Mouse (Mus musculus) CH12.LX (cell line): ENCODE measurements around the gene Trpm3.

Experiments used
- BHLHE40 ChIP-seq: IDR thresholded peaks from 2 replicates; pipeline ENCODE4 v1.6.1; 2011; ENCODE audit warnings: mild to moderate bottlenecking, low read depth, low read length, improper control_type of control experiment
- CTCF ChIP-seq, 2 experiments: IDR thresholded peaks in 1 of 2; conservative IDR thresholded peaks in 1 of 2; 2 replicates each; pipeline ENCODE4 v1.5.1; 2011 to 2012; ENCODE audit warnings: low read depth in 2 of 2, low read length in 2 of 2, improper control_type of control experiment in 1 of 2, inconsistent platforms in 1 of 2, mild to moderate bottlenecking in 1 of 2, moderate library complexity in 1 of 2
- JUND ChIP-seq: conservative IDR thresholded peaks from 2 replicates; pipeline ENCODE4 v1.6.1; 2011; ENCODE audit warnings: low read depth, low read length, improper control_type of control experiment
- KAT2A ChIP-seq: IDR thresholded peaks from 2 replicates; pipeline ENCODE4 v1.6.1; 2012; ENCODE audit warnings: low read length, improper control_type of control experiment, inconsistent platforms; ENCODE audit not compliant: insufficient replicate concordance
- MAZ ChIP-seq: IDR thresholded peaks from 2 replicates; pipeline ENCODE4 v1.6.1; 2012; ENCODE audit warnings: low read depth, mild to moderate bottlenecking, inconsistent platforms, low read length, improper control_type of control experiment, moderate library complexity
- NRF1 ChIP-seq: IDR thresholded peaks from 2 replicates; pipeline ENCODE4 v1.6.1; 2014; ENCODE audit warnings: low read depth, mild to moderate bottlenecking, inconsistent platforms, low read length, improper control_type of control experiment, moderate library complexity
- POLR2A ChIP-seq: IDR thresholded peaks from 2 replicates; pipeline ENCODE4 v1.6.1; 2011; ENCODE audit warnings: low read depth, mild to moderate bottlenecking, improper control_type of control experiment, low read length
- POLR2AphosphoS2 ChIP-seq: IDR thresholded peaks from 2 replicates; pipeline ENCODE4 v1.6.1; 2011; ENCODE audit warnings: low read depth, low read length, improper control_type of control experiment
- RAD21 ChIP-seq: IDR thresholded peaks from 2 replicates; pipeline ENCODE4 v1.6.1; 2011; ENCODE audit warnings: low read depth, mild to moderate bottlenecking, low read length, improper control_type of control experiment, moderate library complexity
- RCOR1 ChIP-seq: conservative IDR thresholded peaks from 2 replicates; pipeline ENCODE4 v1.6.1; 2012; ENCODE audit warnings: low read depth, mild to moderate bottlenecking, inconsistent platforms, low read length, improper control_type of control experiment
- UBTF ChIP-seq: IDR thresholded peaks from 2 replicates; pipeline ENCODE4 v1.6.1; 2012; ENCODE audit warnings: low read depth, mild to moderate bottlenecking, inconsistent platforms, low read length, improper control_type of control experiment, moderate library complexity
- USF1 ChIP-seq: IDR thresholded peaks from 2 replicates; pipeline ENCODE4 v1.6.1; 2014; ENCODE audit warnings: low read depth, mild to moderate bottlenecking, inconsistent platforms, low read length, improper control_type of control experiment
- ZC3H11A ChIP-seq: IDR thresholded peaks from 2 replicates; pipeline ENCODE4 v1.6.1; 2012; ENCODE audit warnings: low read depth, mild to moderate bottlenecking, inconsistent platforms, low read length, improper control_type of control experiment

DNA sequence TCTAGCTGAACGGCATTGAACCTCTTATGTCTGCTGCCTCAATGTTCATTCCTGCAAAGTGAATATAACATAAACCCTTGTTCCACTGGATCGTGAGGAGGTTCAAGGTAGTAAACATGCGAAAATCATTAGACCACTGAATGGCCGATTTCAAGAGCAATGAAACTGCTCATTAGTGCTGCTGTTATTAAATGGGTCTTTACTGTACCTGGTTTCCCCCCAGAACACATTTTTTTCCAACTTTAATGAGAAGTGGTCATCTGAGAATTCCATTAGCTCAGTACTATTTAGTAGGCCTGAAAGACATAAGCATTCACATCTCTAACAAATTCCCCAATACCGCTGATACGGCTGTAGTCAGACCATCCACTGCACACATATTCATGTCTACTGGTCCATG, 543.4 kb downstream of the Trpm3 start:
- TF ChIP-seq ZC3H11A = no peak
- TF ChIP-seq MAZ = no peak
- TF ChIP-seq CTCF (conservative IDR thresholded peaks at IDR 0.05 in 1 of 2, IDR thresholded peaks at IDR 0.05 in 1 of 2; ENCODE audit: low read depth in 2 of 2, low read length in 2 of 2) = no peak
- TF ChIP-seq USF1 = no peak
- TF ChIP-seq RCOR1 = no peak
- no peak for TF ChIP-seq RAD21
- TF ChIP-seq UBTF = no peak
- TF ChIP-seq POLR2A = no peak
- TF ChIP-seq POLR2AphosphoS2 = no peak
- no peak for TF ChIP-seq NRF1
- TF ChIP-seq BHLHE40 = no peak
- TF ChIP-seq KAT2A = no peak
- no peak for TF ChIP-seq JUND
